Mouse (Mus musculus) kidney, adult 18-20 months (tissue): ENCODE measurements around the gene Mycl.

Experiments used
- DNase-seq: peaks from one replicate; pipeline ENCODE4 v3.0.0; 2021

Gene Mycl

DNA sequence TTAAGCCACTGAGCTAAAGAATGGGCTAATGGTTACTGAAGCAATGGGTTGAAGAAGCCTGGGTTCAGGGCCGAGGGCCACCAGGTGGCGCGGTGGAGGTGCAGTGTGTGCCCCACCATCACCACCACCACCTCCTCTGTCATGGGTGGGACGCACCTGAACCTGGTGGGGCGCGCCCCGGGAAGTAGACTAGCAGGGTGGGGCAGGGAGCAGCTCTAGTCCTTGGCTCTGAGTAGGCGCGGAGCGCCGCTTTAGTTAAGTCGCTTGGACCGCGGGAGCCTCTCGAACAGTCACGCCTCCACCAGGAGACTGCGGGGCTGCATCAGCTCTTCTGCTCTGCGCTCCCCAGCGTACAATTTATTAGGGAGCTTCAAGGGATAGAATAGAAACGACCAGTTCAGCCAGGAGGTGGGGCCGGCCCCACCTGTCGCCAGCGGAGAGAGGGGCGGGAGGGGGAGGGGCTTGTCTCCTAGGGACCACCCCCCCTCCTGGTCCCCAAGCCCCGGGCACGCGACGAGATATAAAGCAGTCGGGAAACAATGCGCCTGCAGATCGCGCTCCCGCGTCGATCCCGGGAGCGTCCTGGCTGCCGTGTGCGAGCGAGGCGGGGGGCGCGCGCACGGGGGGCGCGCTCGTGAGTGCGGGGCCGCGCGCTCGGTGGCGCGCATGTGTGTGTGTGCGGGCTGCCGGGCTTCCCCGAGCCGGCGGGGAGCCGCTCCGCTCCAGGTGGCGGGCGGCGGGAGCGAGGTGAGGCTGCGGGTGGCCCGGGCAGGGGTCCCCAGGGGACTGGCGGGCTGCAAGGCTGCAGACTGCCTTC is at the start of gene Mycl:
TSS of gene Mycl (plus strand) at position 249 of the 817 bp plus-strand sequence.
- peak; percentile 88 for DNase-seq

DNA sequence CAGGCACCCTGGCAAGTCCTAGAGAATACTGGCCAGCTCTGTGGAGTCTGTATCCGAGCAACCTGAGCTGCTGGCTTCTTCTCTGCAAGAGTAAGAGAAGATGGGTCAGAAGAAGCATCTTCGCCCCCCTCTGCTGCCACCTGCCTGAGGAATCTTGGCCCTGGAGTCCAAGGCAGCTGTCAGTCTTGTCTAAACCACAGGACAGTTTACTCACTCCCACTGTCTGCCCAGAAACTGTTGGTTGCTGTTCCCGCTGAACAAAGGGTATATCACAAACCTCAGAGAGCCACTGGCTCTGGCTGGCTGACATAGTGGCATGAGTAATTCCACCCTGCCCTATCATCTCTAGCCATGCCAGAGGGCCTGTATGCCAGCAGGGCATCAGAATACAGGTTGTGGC is 48.2 kb upstream of the Mycl start:
- no peak for DNase-seq

DNA sequence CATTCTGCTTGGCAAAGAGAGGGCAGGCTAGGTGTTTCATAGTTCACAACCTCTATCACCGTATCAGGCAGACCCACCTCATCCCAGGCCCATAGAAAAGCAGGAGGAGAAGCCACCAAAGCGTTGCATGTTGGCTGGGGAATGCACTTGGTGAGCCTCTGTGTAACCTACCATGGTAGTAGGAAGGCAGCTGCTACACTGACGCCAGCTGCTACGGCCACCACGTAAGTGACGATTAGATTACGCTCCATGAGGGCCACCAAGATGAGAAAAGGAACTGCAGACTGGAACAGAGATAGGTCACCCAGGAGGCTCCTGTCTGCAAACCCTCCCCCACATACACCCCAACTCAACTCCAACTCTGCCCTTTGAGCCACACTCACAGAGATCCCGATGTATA is 46.4 kb upstream of the Mycl start:
- no peak for DNase-seq

DNA sequence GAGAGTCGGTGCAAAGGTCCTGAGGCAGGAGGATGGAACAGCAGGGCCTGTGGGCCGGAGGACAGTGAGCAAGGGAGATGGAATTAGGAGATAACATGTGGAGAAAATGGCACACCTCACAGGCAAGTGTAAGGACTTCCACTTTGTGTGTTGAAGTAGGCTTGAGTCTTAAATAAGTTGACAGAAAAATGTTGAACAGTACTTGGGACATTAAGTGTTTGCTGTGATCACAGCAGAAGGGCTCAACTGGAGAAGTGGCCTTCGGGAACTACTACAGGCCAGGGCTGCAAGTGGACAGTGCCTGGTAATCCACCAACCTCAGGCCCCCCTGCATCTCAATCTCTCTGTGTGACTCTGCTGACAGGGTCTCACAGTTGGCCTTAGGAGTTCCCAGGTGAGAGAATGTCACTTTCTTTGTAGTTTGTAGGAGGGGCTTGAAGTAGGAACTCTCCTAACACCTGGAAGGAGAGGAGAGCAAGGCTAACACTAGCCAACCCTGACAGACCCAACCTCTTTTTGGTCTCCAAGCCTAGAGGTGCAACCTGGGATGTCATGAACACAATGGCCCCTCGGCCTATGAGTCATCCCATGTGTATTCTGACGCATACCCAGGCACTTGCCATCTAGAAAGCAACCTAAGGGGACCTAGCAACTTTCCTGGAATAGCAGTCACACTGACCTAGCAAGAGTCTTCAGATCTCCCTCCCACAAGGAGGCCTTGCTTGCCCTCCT is 40.6 kb upstream of the Mycl start:
- DNase-seq, result no peak

DNA sequence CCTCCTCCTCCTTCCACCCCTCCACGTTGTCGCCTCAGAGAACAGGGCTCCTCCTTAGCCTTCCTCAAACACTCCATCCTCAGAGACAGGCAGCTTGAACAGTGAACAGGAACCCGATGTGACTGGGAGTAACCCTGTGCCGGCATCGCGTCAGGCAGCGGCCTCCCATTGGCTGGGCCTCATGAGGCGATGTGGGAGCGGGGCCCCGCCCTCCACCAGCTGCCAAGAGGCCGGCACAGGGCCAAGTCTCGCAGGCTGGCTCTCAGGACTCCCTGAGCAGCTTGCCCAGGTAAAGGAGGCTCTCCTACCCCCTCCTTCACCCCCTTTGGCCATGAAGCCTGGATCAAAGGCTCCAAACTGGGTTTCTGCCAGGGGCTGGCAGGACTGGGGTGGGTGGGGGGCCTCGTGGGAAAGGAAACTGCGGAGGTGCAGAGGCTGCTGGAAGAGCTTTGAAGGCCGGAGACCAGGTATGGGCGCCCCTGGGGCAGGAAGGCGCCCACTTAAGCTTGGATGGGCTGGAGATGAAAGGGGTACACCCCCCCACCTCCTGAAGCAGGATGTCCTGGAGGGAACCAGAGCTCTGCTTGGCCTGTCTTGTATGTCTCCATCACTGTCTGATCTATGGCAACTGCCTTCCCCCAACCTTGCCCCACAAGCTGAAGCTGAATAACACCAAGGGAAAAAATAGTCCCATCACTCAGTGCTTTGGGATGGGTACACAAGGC is 39.9 kb upstream of the Mycl start:
- DNase-seq, result peak; percentile 92

DNA sequence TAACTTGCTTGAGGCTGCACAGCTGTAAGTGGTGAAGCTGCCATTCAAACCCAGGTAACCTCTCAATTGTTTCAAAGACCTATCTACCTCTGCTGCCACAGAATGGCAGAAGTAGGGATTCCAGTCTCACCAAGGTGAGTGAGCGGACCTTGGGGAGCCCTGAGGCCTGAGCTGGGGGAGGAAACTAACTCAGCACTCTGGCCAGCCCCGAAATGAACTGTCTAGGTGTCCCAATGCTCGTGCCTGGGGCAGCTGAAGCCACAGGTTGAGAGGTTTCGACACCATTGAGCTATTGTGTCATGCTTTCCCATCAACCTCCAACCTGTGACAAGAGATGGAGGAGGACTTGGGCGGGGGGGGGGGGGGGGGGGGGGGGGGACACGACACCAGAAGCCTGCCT is 39.2 kb upstream of the Mycl start:
- DNase-seq, result no peak

DNA sequence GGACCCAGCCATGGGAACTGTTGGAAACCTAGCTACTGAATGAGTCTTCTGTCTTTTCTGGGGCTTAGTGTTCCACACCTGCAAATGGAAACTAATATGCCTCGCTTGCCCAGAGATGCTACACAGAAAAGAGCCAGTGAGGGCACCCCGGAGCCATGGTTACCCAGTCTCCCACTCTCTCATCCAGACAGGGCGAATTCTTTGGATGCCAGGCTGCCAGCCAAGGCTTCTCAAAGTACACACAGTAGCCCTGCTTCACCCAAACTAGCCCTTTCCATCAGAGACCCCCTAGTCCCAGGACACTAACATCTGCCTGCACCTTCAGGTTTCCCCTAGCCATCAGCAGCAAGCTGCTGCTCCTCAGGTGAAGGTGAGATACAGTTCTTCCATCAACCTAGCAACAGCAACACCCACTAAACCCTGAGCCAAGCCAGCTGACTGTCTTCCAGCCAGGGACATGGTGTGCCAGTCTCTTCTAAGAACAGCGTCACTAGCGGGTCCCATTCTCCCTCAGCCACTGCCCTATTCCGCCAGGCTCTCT is 36.9 kb upstream of the Mycl start:
- DNase-seq, result peak; percentile 57

DNA sequence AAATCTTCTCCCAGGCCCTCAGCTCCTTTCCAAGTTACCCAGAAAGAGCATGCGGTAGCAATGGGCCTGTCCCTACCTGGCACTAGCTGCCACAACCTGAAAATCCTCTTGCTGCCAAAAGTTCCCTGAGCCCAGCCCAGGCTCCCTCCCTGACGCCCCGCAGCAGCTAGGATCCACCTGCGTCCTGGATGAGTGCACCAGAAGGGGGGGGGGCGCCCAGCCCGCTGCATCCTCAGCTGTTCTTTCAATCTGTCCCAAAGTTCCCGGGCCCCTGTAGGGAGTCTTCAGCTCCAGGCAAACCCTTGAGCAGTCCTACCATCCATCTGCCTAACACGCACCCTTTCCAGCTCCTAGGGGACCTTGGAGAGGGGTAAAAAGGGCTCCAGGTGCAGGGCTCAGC is 35.6 kb upstream of the Mycl start:
- no peak for DNase-seq

DNA sequence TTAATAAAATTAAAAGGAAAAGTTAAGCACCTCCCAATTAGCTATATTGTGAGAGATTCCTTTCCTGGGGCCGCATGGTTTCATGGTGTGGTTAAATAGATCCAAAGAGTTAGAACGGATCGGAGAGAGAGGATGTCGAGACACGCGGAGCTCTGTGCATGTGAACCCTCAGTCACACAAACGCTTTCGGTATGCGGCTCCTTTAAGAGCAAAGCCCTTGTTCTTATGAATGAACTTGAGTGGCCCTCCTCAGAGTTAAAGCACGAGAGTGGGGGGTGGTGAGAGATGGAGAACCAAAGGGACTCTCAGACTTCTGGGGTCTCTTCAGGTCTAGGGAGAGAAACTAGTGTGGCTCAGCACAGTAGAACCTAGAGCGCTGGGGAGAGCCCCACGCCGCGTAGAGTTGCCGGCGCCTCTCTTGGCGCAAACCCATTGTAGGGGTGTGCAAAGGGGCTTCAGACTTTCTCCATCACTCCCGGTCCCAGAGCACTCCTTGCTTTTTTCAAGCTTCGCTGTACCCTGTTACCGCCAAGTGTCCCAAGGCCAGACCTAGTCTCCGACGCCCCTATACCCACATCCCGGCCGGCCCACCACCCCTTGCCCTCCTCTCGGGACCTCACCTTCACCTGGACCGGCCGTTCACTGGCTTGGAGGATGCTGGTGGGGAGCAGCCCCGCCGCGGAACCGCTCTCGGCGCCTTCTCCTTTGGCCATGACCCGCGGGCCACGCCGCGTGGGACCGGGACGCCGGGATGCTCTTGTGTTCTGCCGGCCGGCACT is 34.9 kb upstream of the Mycl start:
- DNase-seq, result peak; percentile 21

DNA sequence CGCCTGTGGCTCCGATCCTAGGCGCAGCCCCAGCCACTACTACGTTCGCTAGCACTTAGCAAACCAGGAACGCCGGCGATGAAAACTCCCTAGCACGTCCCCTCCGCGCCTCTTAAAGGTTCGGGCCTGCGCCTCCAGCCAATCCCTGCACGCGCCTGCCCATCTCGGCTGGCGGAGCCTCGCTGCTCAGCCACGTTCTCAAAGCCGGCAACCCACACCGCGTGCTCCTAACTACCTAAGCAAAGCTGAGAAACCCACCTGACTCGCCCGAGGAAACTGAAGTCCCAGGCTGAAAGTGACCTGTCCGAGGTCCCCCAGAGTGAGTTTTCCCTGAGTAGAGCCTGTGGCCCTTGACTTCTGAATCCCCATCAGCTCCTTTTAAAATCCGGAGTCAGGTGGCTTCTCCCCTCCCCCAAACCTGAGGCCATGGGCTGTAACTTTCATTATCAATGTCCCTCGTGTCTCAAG is 34.3 kb upstream of the Mycl start, which contains the start of gene Mfsd2a:
TSS of gene Mfsd2a (minus strand) at position 89 of the 468 bp plus-strand sequence.
- peak; percentile 74 for DNase-seq

DNA sequence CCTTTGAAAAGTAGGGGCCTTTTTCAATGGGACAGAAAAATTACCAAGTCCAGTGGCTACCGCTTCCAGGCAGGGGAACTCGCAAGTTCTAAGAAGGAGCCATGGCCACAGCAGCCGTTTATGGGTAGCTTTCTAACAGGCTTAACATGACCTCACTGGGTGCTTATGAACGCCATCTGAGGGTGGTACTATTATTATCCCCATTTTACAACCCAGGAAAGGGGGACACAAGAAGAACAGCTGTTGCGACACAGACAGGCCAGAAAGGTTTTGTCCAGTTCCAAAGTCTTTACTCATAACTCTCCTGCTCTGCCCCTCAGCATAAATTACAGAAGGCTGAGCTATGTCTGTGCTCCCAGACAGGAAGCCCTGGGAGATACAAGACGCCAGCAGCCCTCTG is 33.9 kb upstream of the Mycl start:
- no peak for DNase-seq

DNA sequence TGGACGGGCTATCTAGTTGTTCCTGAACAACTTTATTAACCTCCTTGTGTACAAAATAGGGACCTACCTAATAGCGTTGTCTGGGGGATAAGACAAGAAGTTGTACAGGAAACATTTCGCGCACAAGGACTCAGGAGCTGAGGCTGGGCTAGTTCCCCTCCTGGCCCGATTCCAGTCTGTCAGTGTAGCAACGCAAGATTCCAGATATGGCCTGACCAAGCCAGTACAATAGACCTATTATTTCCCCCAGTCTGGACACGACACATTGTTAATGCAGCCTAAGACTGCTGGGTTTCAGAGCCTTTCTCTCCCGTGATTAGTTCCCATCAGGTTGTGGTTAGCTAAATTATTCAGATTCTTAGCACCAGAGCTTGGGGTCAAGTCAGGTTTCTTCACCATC is 32.7 kb upstream of the Mycl start:
- DNase-seq, result no peak

DNA sequence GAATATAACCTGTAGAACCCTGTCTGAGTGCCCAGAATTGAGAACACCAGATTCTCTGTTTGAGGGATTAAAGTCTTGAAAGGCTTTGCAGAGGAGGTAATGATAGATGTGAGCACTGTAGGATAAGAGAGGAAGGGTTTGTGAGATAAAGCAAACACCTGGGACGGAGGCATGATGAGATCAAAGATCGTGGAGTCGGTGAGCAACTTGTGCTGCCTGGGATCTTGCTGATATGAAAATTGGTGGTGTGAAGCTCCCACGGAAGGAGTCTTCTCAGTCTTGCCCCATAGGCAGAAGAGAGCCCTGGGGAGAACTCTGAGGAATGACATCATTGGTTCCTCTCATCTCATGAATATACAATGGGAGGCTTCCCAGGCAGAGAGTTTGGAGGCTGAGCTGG is 27.3 kb upstream of the Mycl start:
- no peak for DNase-seq

DNA sequence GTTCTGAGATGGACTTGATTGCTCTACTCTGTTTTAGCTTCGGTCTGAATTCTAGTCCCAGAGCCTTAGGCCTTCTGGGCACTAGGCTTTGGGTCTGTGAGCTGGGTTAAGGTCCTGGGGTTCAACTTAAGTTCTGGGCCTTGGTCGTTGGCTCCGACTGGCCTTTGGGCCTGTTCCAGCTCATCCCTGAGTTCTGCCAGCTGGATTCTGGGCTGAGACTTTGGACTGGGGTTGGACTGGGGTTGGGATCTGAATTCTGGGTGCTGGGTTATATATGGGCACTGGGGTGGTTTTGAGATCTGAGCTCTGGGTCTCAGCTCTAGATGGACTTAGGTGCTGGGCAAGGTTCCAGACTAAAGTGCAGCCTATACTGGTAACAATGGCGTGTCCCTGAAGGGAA is 24.3 kb upstream of the Mycl start:
- DNase-seq, result peak; percentile 77

DNA sequence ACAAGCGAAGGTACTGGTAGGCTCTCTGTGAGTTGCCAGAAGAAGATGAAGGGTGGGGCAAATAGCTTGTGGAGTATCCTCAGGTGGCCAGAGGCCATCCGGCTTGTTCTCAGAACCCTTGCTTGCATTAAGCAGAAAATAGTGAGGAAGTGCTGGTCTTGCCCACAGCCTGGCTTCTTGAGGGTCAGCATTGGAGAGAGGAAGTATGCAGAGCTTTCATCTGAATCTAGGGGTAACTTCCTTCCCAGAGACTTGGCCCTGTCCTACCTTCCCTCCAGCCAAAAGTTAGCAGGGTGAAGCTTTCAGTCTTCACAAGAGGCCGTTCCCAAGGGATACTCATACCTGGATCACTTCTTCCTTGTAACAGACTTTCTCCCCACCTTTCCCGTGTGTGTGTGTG is 23.8 kb upstream of the Mycl start:
- DNase-seq, result no peak

DNA sequence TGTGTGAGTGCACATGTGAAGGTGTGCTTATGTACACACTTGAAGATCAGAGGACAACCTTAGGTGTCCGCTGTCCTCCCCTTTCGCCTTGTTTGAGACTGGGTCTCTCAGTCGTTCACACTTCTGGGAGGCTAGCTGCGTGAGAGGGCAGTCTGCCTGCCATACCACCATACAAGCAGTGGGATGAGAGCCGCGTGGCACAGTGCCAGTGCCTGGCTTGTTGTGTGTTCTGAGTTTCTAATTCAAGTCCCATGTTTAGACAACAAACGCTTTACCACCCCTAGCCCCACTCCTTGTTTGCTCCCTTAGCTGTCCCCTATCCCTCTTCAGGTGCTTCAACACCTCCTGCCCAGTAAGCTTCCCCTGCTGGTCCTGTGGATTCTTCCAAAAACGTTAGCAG is 23.4 kb upstream of the Mycl start:
- DNase-seq, result no peak

DNA sequence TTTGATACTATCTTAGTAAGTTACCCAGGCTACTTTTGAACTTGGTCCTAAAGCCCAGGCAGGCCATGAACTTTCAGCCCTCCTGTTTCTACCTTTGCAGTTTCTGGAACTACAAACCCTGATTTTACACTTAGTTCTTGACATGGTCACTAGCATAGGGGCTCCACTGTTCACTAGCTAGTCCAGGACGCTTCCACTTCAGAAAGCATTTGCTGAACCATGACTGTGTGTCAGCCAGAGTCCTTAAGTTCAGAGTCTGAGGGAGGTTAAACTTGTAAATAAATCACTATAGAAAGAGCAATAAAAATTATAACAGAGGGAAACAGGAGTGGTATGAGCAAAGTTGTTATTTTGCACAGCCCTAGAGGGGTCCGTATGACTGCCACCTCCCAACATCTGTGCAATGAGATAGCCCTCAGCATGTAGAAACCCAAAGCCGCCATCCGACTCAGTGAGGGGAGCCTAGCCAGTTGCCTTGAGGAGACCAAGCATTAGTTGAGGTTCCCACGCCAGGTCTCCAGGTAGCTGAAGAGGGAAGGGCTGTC is 20.4 kb upstream of the Mycl start:
- DNase-seq, result no peak

DNA sequence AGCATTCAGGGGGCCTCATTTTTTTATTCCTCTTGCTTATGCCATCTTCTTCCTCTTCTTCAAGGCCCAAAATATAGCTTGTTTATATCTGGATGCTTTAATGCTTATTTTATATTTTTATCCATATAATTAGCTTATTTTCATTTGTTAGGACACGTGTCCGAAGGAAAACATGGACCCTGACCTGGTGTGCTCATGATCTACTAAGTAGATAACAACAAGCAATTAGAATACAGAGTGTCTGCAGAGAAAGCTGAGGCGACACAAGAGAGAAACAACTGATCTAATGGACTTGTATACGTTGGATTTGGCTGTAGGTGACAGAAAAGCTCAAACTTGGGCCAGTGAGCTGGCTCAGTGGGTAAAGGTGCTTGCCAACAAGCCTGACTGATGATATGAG is 18.6 kb upstream of the Mycl start:
- no peak for DNase-seq

DNA sequence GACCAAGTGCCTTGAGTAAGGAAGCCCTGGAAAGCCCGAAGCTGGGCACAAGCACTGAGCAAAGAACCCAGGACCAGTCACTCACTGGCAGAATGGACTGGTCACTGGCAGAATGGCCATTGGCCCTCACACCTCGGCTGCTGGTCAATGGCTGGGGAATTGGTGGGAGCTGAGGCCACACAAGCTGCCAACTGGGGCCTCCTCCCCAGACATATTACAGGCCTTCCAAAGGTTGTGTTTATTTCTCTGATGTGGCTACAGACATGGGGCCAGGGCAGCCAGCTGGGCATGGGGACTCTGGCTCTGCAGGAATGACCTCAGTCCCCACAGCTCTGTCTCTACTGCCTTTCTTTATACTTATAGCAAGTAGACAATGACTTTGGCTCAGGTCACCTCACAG is 16.6 kb upstream of the Mycl start:
- DNase-seq, result no peak

DNA sequence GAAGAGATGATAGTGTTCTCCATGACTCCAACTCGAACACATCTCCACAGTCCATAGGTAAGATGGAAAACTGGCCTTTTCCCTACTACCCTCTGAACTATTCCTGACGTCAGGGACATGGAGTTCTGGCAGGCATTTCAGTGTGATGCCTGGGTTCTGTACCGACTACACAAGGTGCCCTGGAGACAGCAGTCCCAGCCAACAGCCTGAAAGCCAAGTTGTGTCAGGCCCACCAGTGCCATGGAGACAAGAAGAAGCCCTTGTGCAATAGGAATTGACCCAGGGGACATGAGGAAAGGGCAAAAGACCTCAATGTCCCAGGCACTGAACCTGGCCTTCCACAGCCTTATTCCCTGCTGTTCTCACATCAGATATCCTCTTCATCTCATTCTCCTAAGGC is 15.6 kb upstream of the Mycl start:
- DNase-seq, result no peak

DNA sequence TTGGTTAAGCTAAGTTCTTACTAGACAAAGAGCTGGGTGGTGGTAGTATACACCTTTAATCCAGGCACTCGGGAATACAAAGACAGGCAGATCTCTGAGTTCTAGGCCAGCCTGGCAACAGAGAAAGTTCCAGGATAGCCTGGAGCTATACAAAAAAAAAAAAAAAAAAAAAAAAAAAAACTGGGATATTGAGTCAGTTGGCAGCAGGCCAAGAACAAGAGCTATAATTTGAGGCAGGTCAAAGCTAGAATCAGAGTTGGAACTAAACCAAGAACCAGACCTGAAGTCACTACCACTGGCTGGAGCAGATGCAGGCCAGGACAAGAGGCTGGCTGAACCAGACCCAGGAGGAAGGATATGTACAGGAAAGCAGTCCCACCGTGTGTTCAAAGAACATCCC is 14.8 kb upstream of the Mycl start:
- DNase-seq, result no peak

DNA sequence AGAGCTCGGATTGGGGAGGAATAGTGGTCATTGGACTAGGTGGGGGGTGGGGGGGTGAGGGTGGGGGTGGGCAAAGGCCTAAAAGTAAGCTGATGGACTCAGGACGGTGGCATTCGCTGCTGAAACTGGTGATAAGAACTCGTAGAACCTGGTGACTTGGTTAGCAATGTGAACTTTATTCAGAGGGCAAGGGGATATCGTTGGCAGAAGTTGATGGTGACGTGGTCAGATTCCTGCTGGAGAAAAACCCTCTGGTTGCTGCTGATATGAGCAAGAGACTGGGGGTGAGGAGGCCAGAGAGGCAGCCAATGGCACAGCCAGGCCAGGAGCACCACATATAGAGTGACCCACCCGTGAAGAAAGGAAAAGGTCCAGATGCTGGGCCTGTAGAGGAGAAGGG is 14.2 kb upstream of the Mycl start:
- DNase-seq, result no peak
